Mouse (Mus musculus): Measurements from ENCODE around the gene Stx1b.
A peak's percentile ranks its signal among the peaks of the same experiment; 100 is the strongest.
"Not testable (repeated sequence)": the region's sequence is repeated elsewhere in the genome, so short reads cannot be mapped to it uniquely, and the experiment has no call there.

Gene Stx1b

DNA sequence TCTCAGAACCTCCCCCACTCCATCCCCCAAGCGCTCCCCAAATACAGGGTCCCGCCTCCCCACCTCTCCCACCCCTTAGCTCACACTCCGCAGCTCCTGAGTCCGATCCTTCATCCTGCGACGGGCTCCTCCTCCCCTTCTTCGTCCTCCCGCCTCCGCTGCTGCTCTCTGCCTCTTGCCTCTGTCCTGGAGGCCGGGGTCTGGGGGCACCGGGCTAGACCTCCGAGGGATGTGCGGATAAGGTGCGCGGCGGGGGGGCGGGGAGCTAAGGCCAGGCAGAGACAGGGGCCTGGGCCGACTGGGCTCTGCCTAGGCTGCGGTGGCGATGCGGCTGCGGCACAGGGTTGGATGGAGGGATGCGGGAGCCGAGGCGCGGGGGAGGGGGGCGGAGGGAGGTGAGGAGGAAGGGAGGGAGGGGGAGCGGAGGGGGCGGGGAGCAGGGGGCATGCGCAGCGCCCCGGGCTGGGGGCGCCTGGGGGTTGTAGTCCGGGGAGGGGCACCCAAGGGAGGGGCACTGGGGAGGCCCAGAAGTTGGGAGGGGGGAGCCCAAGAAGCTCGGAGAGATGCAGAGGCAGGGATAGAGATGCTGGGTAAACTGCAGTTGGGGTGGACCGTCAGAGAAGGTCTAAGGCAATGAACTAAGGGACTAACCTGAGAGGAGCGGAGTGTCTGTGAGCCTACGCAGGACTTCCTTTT, at the start of gene Stx1b, which contains the start of gene Stx4a:
Stx1b (minus strand) TSS at position 374 of the 696 bp plus-strand sequence.
Stx4a (plus strand) TSS at position 119 of the 696 bp plus-strand sequence.
- peak; percentile 87 for DNase-seq

DNA sequence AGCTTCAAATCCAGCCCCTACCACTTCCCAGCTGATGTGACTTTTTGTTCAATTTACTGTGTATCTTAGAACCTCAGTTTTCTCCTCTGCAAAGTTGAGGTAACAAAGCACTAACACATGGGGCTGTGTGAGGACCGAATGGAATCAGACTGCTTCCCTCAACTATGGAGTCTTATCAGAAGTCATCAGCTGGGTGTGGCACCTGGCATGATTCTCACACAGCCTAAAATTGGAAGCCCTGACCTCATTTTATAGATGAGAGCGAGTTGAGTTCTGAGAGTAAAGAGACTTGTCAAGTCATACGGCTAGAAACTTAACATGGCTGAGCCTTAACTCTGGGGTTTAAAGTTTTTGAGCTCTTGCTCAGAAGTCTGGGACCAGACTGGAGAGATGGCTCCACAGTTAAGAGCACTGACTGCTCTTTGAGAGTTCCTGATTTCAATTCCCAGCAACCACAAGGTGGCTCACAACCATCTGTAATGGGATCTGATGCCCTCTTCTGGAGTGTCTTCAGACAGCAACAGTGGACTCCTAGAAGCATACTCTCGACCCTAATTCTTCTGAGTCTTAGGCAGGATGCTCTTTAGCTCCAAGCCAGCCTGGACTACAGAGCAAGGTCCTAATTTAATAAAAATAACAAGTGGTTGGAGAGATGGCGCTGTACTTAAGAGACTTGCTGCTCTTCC, 45.9 kb upstream of the Stx1b start:
- DNase-seq = no peak

DNA sequence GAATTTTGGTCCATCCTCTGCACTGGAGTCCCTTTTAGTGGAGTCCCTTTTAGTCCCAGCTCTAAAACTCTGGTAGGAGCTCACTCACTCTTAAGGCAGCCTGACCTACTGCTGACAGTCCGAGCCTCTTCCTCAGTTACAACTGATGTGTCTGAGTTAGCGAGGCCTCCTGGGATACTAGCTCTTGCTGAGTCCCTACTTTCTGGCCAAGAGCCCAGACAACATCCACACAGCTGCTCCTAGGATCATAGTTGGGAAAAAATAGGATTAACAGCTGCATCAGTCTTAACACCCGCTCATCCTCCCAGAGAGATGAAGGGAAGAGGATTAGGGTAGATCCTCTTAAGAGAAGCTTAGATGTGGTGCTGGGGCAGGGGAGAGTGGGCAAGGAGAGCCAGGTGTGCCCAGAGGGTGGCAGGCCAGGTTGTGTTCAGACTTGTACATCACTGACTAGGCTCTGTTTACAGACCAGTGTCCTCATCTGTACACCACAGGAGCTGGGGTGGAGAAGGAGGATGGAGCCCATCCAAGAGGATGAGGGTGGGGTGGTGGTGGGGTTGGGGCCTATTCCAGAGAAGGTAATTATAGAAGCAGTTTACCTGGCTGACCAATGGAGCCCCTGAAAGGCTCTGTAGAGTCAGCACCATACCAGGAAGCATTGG, 44.9 kb upstream of the Stx1b start:
- DNase-seq = no peak

DNA sequence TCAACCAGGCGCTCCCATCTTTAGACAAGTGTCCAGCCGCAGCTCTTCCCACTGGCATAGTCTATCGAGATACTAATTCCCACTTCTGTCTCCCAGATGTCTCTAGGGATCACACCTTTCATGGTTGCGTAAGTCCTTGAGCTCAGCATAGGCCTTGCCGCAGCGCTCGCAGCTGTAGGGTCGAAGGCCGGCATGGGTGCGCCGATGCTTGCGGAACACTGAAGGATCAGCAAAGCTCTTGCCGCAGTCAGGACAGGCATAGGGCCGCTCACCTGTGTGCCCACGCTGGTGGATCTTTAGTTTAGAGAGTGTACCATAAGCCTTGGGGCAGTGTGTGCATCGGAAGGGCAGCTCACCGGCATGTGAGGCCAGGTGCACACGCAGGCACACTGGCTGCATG, 43.3 kb upstream of the Stx1b start:
- no peak for DNase-seq

DNA sequence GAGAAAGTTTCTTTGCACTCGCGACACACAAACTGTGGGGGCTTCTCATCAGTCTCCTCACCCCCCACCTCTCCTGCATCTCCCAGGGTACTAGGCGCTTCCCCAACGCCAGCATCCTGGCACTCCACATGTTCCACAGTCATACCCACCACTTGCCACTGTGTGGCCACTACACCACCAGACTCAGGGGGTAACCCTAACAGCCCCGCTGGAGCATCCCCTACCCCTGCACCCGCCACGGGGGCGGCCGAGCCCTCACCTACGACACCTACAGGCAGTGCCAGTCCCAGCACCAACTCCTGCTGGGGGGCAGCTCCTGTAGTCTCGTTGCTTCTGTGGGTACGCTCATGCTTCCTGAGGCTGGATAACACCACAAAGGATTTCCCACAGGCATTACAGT, 42.1 kb upstream of the Stx1b start:
- DNase-seq = no peak

DNA sequence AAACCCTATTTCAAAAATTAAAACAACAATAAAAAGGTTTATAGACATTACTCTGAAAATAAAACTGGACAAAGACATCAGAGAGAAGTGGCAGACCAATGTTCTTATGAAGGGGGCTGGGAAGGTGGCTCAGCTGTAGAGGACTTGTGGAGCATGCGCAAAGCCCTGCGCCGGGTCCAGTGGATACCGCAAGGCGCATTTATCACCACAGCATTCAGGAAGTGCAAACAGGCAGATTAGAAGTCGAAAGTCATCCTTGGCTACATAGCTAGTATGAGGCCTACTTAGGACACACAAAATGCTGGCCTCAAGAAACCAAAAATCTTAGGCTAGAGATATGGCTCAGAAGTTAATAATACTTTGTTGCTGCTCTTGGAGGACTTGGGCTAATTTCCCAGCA, 33.9 kb upstream of the Stx1b start:
- DNase-seq = no peak

DNA sequence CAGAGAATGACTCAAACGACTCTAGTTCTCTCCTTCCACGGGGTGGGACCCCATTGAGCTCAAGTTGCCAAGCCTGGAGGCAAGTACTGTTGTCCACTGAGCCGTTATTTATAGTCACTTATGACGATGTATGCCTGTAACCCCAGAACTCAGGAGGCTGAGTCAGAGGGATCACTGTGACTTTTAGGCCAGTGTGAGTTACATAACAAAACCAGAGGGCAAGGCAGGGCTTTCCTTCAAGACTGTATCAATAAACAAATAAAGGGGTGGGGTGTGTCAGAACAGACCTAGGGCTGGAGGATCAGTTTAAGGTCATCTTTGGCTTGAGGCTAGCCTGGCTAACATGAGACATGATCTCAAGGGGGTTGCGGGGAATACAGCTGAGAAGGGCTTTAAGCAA, 26.6 kb upstream of the Stx1b start:
- DNase-seq = no peak

DNA sequence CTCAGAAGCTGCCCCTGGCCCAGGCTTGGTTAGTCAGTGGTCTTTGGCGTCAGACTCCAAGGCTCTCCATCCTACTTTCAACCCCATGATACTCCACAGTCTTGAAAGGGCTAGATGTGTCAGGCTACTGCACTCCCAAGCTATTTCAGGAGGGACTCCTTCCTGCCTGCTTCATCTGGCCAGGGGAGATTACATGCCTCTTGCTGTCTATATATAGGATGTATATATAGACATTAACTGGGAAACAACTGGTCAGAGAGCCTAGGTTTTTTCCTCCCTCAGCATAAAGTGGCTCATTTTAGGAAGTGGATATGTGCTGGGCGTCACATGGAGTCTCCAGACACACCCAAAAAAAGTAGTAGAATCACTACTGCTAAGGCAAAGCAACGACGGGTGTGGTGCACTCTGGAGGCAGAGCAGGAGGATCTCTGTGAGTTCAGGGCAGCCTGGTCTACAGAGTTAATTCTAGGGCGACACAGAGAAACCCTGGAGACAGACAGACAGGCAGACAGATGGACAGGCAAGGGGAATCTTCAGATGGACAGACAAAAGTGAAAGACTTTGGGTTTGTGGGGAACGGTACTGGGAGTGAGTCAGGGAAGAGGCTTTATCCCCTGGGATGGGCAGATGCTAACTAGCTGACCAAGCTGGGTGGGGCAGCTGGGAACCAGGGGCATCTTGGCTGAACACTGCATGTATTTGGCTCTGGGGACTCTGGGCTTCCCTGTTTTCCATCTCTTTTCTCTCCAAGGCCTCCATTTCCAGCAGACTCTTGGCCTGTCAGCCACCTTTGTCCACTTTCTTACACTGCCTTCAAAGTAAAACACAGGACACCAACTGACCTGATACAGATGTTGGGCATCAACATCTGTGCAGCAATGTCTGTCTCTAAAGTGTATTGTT, 25.9 kb upstream of the Stx1b start:
- no peak for DNase-seq

DNA sequence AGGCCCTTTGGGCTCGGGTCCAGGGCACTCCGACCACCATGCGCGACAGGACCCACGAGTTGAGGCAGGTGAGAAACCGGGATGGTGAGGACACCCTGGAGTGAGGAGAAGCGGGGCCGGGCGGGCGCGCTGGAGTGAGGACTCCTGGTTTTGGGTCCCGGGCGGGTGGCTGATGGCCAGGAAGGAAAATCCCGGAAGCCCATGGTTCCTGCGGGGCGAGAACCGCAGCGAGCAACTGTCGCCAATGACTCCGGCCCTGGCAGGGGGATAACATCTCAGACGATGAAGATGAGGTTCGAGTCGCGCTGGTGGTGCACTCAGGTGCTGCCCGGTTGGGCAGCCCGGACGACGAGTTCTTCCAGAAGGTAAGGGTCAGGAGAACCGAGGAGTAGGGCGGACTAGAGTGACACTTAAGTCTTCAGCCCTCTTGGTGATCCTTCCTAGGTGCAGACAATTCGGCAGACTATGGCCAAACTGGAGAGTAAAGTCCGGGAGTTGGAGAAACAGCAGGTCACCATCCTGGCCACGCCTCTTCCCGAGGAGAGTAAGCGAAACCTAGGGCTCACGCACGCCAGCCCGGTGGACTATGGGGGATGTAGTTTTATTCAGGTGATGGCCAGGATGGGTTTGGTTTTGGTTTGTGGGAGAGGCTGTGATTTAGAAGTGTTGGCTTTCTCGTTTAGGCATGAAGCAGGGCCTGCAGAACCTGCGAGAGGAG, 17.8 kb upstream of the Stx1b start:
- DNase-seq = peak; percentile 88

DNA sequence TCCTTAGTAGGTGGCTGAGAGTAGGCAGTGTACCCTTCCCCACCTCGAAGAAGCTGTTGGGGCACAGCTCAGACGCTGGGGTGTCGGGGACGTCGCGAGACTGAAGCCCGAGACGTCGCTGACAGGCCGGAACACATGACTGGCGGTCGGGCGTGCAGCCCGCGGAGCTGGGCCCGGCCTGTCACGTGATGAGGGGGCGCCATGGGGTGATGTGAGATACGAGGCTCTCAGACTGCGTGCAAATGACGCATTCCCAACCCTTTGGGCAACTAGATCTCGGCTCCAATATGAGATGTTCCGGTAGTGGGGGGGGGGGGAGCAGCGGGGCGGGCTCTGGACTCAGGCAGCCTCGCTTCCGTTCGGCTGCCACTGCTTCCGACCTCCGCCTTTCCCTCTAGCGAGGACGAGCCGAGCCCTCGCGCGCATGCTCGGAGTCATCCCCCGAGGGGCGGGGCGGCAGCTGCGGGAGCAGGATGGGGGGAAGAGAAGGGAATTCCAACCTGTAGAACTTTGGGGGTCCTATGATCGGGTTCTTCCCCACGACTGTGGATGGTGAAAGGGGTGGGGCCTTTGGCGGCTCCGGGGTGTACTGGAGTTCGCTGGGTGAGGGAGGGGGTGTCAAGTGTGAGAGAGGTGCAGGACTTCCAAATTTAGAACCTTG, 17.1 kb upstream of the Stx1b start:
- DNase-seq = peak; percentile 95

DNA sequence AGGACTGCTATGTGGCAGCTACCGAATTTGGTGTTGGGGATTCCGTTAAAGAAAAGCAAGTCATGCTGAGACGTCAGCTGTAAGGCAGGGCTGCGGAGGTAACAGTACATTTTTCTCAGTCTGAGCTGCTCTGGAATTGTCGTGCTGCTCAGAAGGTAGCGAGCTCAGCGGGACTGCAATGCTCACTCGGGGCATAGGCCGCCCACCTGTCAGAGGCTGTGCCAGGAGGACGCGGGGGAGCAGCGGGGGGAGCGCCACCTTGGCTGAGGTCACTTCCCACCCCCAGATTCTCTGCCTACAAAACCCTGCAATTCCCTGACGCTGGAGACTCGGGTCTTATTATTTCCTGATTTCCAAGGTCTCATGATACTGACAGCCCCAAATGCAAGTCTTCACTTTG, 16.5 kb upstream of the Stx1b start:
- DNase-seq = peak; percentile 20

DNA sequence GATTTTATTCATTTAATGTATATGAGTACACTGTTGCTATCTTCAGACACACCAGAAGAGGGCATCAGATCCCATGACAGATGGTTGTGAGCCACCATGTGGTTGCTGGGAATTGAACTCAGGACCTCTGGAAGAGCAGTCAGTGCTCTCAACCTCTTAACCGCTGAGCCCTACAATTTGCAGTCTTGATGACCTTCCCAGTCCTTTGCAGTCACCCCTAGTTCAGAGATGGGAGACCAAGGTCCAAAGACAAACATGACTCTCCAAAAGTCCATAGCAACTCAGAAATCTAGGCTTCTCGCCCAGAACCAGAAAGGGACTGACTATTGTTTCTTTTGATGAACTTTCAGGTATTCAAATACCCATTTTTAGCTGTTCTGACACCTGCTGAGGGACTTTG, 15.7 kb upstream of the Stx1b start:
- not testable (repeated sequence) for DNase-seq

DNA sequence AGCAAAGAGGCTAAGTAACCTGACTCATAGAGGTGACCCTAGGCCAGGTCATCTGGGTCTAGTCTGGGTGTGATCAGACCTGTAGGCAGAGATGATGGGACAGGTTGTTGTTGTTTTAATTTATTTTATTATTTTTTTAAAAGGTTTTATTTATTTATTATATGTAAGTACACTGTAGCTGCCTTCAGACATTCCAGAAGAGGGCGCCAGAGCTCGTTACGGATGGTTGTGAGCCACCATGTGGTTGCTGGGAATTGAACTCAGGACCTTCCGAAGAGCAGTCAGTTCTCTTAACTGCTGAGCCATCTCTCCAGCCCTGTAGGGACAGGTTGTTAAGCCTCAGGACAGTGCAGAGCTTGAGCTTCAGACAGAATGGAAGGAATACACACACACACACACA, 13.5 kb upstream of the Stx1b start:
- DNase-seq = not testable (repeated sequence)

DNA sequence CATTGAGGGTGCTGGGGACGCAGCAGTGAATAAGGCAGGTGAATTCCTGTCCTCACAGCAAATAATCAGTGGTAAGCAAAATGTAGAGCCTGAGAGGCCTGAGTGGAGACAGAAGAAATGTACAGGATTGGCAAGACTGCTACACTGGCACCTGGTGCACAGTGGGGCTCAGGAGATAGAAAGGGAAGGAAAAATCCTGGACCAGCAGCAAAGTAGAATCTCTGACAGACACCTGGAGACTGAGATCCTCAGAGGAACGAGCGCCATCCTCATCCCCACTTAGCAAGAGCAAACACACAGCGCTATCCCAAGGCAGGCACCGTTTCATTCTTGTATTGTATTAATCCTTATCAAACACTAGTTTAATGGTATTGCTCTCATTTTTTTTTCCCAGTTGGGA, 13.1 kb upstream of the Stx1b start:
- no peak for DNase-seq

DNA sequence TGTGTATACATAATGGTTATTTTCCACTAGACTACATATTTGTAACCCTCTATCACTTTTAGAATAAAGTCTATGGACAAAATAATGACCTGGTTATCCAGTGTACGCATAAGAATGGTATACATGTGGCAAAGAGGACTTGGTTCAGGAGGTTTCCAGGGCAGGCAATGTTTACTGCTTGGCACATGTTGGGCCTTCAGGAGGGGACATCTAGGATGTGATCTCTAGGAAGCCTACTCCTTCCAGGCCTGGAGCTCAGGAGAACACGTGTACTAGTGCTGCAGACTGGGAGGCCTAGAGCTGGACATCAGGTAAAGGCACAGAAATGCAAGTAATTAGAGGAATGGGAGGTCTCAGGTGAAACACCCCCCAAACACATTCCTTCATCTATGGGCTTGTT, 11.2 kb upstream of the Stx1b start:
- no peak for DNase-seq

DNA sequence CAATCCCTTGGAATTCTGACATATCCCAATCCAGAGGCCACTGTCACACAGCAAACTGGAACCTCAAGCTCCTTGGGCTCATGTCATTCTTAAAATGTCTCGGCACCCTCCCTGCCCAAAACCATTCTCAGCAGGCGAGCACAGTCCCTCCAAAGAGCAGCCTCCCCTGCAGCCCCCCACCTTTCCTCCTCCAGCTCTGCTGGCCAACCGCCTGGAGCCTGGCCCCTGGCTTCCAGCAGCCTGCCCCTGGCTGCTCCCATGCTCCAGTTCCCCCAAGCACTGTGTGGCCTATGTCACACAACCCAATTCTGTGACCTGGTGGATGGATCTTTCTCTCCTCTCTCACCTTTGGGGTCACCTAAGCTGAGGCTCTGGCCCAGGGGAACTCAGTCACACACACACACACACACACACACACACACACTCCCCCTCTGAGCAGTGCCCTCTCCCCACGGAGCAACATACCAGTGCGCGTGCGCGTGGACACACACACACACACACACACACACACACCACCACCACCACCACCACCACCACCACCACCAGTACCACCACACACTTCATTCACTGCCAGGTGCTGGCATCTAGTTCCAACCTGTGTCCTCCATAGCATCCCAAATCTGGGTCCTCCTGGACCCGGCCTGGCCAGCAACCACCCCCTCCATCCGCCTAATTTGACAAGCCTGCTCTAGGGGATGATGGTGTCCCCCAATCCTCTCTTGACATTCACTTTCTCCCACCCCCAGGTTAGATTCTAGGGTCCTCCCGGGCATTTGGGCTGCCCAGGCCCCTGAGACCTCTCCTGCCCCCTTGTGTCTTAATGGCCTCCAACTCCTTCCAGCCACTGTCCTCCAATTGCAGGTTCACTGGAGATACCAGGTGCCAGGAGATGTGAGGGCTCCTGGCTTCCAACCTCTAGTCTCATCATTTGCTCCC, 845 bp downstream of the Stx1b start:
- DNase-seq = no peak

DNA sequence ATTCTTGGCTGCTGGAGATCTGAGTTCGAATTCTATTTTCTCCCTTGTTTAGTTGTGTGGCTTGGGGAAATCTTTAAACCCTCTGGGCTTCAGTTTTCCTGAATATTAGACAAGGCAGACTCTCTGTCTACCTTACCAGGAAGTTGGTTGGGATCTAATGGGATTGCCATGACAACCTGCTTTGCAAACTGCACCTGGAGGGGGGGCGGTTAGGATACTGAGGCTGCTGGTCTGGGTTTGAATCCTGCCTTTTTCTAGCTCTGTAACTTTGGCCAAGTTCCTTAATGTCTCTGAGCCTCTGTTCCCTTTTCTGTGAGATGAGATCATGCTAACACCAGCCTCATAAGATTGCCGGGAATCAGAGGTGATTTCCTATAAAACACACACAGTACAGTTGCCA, 1.9 kb downstream of the Stx1b start:
- DNase-seq = no peak

DNA sequence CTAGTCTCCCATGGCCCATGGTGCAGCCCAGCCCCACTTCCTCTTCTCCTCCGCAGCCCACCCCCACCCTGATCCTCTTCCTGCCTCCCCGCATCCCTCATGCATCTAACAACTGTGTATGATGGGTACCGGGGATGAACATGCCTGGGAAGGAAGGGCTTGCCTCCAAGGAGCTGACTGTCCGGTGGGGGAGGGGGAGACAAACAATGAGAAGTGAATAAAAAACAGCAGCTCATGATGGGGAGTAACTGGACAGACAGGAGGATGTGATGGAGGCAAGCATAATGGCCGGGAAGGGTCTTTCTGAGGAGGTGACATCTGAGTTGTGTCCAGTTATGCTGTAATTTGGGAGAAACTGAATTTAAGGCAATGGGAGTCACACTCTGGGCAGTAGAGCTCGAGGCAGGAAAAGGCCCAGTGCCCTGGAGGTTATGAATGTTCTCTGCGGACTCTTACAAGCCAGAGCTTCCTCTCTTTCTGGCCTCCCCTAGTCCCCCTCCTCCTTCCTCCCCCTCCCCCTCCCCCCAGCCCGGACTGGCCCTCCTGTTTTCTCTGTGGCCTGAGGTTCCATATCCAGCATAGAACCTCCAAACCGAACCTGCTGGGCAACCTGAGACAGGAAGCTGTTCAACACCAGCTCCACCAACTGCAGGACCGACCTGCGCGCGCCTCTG, 3.4 kb downstream of the Stx1b start:
- DNase-seq = no peak

DNA sequence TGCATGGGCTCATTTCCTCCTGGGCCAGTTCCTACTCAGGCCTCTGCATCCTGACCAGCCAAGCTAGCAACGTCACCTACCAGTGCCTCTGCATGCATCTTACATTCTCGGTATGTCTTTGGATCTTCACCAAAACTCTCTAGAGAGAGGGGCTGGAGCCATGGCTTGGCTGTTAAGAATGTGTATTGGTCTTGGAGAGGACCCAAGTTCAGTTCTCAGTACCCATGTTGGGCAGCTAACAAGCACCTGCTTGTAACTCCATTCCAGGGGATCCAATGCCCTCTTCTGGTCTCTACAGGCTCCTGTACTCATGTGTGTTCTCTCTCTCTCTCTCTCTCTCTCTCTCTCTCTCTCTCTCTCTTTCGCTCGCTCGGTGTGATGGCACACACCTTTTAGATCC, 6.6 kb downstream of the Stx1b start:
- no peak for DNase-seq

DNA sequence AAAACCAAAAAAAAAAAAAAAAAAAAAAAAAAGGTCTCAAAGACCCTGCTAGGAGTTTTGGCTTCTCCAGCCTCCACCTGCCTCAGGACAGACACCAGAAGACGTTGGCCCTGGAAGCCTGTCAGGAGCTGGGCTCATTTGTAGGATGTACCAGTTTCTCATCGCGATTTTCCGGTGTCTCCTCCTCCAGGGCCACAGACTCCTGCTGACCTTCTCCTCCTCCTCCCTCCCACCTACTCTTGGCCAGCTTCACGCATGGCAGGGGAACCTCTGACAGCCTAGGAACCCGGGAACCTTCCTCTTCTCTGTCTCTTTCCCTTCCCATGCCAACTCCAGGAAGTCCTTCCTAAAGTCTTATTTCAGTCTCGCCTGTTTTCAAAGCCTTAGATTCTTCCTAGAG, 7.3 kb downstream of the Stx1b start:
- no peak for DNase-seq
